Mouse (Mus musculus) inflammation-experienced regulatory T-cells, adult 6 months (primary cell): ENCODE results near the gene Gm28308. TPM values are rescaled to one million over a fixed set of nuclear protein-coding genes. Genes with fewer than 3 reads are reported as not detected.

ENCODE experiments used
- ATAC-seq: one replicate; pipeline ENCODE4 v1.8.0; 2017
- polyA plus RNA-seq, 3 experiments: library from polyadenylated mRNA; unstranded; fragments of 100-300 nt; shearing (Covaris generic); gene quantifications; one replicate each; pipeline ENCODE4 v1.2.1; 2017

Gm28308 gene
- polyA plus RNA-seq, 3 experiments from 2014 or later = not detected

- ATAC-seq = no peak
Measured at GRCm38 (mm10) chr6:52218643-52219215, 5.6 kb upstream of the Gm28308 start.

- ATAC-seq = no peak
Measured at GRCm38 (mm10) chr6:52217895-52218642, 4.9 kb upstream of the Gm28308 start.

- peak; percentile 20 for ATAC-seq
Measured at GRCm38 (mm10) chr6:52217459-52217768, 4.3 kb upstream of the Gm28308 start.

- no peak for ATAC-seq
Measured at GRCm38 (mm10) chr6:52216691-52217458, 3.7 kb upstream of the Gm28308 start.

GRCm38 (mm10) chr6:52215771-52216535 is 2.8 kb upstream of the Gm28308 start:
- no peak for ATAC-seq

GRCm38 (mm10) chr6:52215070-52215469 is 1.9 kb upstream of the Gm28308 start:
- no peak for ATAC-seq

- ATAC-seq = no peak
Measured at GRCm38 (mm10) chr6:52214271-52214670, 1.1 kb upstream of the Gm28308 start.

GRCm38 (mm10) chr6:52212556-52213118 is 502 bp downstream of the Gm28308 start:
- ATAC-seq = no peak

- peak; percentile 12 for ATAC-seq
Measured at GRCm38 (mm10) chr6:52211961-52212360, 1.2 kb downstream of the Gm28308 start.

- ATAC-seq = peak; percentile 85
Measured at GRCm38 (mm10) chr6:52211170-52211935, 1.8 kb downstream of the Gm28308 start.

- ATAC-seq = no peak
Measured at GRCm38 (mm10) chr6:52209685-52210046, 3.5 kb downstream of the Gm28308 start.

- ATAC-seq = no peak
Measured at GRCm38 (mm10) chr6:52208868-52209684, 4.1 kb downstream of the Gm28308 start.

GRCm38 (mm10) chr6:52208072-52208867 is 4.9 kb downstream of the Gm28308 start, which contains the start of gene Hoxa6:
Gene Hoxa6, minus strand, starts transcription at chr6:52208722.
- ATAC-seq = no peak

GRCm38 (mm10) chr6:52207684-52207976 is 5.5 kb downstream of the Gm28308 start:
- ATAC-seq = no peak

GRCm38 (mm10) chr6:52206882-52207683 is 6.1 kb downstream of the Gm28308 start:
- ATAC-seq = no peak

GRCm38 (mm10) chr6:52205638-52206621 is 7.2 kb downstream of the Gm28308 start:
- ATAC-seq = no peak

- ATAC-seq = no peak
Measured at GRCm38 (mm10) chr6:52205221-52205620, 7.9 kb downstream of the Gm28308 start.
